Comparison of ENCODE assay signal across 20 mouse cellular contexts in genomic region chr6:129316463-129316862, GRCm38 (mm10). TPM values are rescaled to one million over a fixed set of nuclear protein-coding genes. Genes with fewer than 3 reads are reported as not detected.
"Had no signal": no experiment of that assay in that cellular context is flagged by ENCODE, and none has a peak within 500 bp of the region (broad histone marks: within the 10 kb centered on the region; RNA-seq: fewer than 3 reads in every experiment).

No protein-coding gene starts in this region.

- DNase-seq: kidney, adult 11 months; kidney, postnatal 14 days; left cerebral cortex, postnatal 4 days; lung, postnatal 14 days; midbrain, embryonic 14.5 days; thymus, postnatal 14 days had no signal

- H3K9me3 ChIP-seq: limb, embryonic 13.5 days; liver, embryonic 15.5 days; lung, embryonic 15.5 days; midbrain, embryonic 10.5 days; neural tube, embryonic 12.5 days had no signal

- H3K27me3 ChIP-seq: limb, embryonic 13.5 days; liver, embryonic 15.5 days; lung, embryonic 15.5 days; neural tube, embryonic 12.5 days had no signal

- H3K4me3 ChIP-seq: limb, embryonic 13.5 days; liver, embryonic 15.5 days; lung, embryonic 15.5 days; midbrain, embryonic 10.5 days; neural tube, embryonic 12.5 days had no signal

- H3K4me1 ChIP-seq: limb, embryonic 13.5 days; liver, embryonic 15.5 days; lung, embryonic 15.5 days; midbrain, embryonic 10.5 days; neural tube, embryonic 12.5 days had no signal

- H3K27ac ChIP-seq: limb, embryonic 13.5 days; liver, embryonic 15.5 days; lung, embryonic 15.5 days; midbrain, embryonic 10.5 days; neural tube, embryonic 12.5 days; stomach, postnatal 0 days had no signal

- H3K36me3 ChIP-seq: limb, embryonic 13.5 days; liver, embryonic 15.5 days; lung, embryonic 15.5 days; midbrain, embryonic 10.5 days; neural tube, embryonic 12.5 days had no signal

- H3K9ac ChIP-seq: limb, embryonic 13.5 days; liver, embryonic 15.5 days; lung, embryonic 15.5 days; neural tube, embryonic 12.5 days had no signal

- H3K4me2 ChIP-seq: limb, embryonic 13.5 days; liver, embryonic 15.5 days; lung, embryonic 15.5 days; neural tube, embryonic 12.5 days had no signal

RNA-seq across cellular contexts. Expression of gene 4922502D21Rik, which starts 15.1 kb away (rescaled TPM):
- total RNA-seq: layer of hippocampus, adult 8-10 months; layer of hippocampus, postnatal 14 days; left cerebral cortex, adult 18-20 months; left cerebral cortex, postnatal 10 days; left cerebral cortex, postnatal 4 days; liver, adult 2 months; neutrophil, adult 5-6 weeks had no signal
- polyA plus RNA-seq: kidney, embryonic 14.5 days; large intestine, adult 2 months; limb, embryonic 13.5 days; liver, adult 2 months; liver, embryonic 15.5 days; lung, embryonic 15.5 days; midbrain, embryonic 10.5 days; midbrain, embryonic 14.5 days; neural tube, embryonic 12.5 days; stomach, postnatal 0 days had no signal

RNA-seq across cellular contexts. Expression of gene Clec12a, which starts 26.0 kb away (rescaled TPM):
- total RNA-seq: layer of hippocampus, postnatal 14 days had no signal

RNA-seq across cellular contexts. Expression of gene Cd69, which starts 41.2 kb away (rescaled TPM):
- total RNA-seq: layer of hippocampus, adult 8-10 months; layer of hippocampus, postnatal 14 days; left cerebral cortex, adult 18-20 months; left cerebral cortex, postnatal 10 days; left cerebral cortex, postnatal 4 days had no signal
- polyA plus RNA-seq: neural tube, embryonic 12.5 days had no signal
